Mouse (Mus musculus) kidney, postnatal 36 days (tissue): ENCODE data around the gene Pip5k1c.

ENCODE experiments used
- DNase-seq, 2 experiments: peaks; one replicate each; pipeline ENCODE4 v3.0.0; 2021 to 2022; ENCODE audit warnings: mixed read lengths in 2 of 2

The Pip5k1c gene

DNA sequence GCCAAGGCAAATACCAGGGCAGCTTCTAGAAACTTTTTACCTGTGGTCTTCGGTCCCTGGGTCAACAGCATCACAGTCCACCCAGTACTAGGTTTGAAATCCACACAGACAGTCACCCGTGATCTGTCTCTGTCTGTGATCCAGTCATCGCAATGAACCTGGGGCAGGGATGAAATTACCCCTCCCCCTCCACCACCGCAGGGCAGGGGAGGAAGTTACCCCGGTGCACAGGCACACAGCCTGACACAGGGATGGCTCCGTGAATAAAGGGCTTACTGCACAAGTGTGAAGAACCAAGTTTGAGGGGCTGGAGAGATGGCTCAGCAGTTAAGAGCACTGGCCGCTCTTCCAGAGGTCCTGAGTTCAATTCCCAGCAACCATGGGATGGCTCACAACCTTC, 11.0 kb downstream of the Pip5k1c start:
- DNase-seq, result no peak

DNA sequence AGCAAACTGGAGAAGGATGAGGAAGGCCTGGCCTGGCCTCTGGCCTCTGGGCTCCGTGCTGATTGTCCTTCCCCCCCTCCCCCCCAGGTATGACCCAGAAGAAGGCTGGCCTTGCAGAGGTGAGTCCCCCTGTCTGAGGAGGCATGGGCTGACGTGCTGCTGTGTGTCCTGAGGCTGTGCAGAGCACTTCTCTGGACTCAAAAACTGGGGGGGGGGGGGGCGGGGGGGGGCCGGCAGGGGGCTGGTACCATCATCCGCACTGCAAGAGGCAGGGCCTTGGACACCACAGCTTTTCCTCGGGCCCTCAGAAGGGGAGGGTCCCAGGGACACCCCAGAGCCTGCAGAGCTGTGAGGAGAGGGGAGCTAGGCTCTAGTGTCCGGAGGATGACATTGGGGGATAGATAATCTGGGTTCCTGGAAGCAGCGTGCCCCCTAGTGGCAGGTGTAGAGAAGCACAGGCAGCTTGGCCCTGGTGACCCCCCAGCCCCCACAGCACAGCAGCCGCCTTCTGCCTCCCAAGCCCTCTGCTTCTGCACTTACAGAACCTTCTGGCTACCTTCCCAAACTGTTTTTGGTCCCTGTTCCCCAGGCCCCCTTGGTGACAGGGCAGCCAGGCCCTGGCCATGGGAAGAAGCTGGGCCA, 12.0 kb downstream of the Pip5k1c start:
- peak in 1 of 2 experiments; percentile 74 for DNase-seq

DNA sequence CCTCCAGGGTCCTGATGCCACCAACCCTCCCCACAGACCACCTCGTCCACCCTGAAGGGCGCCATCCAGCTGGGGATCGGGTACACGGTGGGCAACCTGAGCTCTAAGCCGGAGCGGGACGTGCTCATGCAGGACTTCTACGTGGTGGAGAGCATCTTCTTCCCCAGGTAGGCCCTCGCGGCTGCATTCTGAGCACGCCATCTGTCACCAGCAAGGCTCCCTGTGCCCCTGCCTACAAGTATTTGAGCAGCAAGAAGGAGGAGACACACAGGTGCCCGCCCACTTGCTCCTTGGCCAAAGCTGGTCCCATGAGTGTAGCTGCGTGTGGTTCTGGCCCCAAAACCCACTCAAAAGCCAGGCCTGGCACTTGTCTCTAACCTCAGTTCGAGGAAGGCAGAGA, 12.9 kb downstream of the Pip5k1c start:
- no peak for DNase-seq

DNA sequence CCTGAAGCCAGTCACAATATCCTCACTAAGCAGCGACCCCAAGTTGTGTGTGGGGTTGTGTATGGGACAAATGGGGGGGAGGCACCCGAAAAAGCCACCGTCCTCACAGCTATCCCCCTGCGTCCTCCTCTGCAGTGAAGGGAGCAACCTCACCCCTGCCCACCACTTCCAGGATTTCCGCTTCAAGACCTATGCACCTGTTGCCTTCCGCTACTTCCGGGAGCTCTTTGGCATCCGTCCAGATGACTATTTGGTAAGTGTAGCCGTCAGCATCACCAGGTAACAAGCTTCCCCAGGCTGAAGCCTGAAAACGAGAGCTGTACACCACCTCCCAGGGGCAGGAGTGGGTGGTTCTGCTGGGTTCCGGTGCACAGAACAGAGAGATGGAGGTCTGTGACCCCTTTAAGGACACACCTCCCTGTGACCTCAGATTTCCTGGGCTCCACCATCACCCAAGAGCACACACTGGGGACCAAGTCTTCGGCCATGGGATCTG, 13.5 kb downstream of the Pip5k1c start:
- DNase-seq, result no peak

DNA sequence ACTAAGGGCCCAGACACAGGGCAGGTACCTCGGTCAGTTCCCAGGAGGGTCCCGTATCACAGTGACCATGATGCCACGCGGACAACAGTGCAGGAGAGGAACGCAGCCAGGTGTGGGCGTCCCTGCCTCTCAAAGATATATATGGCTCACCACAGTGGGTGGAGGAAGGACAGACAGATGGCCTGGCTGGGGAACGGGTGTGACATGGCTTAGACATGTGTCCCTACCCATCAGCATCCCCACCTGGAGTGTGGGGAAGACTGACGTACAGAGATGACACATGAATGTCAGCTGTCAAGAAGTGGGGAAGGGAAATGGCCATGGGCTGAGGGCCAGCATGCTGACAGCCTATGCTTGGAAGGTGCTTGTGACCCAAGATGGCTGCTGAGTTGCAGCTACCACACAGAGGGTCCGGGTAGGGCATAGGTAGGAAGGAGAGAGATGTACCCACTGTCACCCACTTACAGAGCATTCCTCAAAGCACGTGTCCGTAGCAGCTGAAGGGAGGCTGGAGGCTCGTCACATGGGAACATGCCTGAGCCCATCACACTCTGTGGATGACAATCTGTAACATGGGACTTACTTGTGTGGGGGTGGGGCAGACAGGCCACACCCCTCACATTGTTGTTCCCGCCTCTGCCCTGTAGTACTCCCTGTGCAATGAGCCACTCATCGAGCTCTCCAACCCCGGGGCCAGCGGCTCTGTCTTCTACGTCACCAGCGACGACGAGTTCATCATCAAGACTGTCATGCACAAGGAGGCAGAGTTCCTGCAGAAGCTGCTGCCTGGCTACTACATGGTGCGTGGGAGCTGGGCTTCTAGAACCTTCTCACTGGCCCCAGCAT, 14.3 kb downstream of the Pip5k1c start:
- DNase-seq, result no peak

DNA sequence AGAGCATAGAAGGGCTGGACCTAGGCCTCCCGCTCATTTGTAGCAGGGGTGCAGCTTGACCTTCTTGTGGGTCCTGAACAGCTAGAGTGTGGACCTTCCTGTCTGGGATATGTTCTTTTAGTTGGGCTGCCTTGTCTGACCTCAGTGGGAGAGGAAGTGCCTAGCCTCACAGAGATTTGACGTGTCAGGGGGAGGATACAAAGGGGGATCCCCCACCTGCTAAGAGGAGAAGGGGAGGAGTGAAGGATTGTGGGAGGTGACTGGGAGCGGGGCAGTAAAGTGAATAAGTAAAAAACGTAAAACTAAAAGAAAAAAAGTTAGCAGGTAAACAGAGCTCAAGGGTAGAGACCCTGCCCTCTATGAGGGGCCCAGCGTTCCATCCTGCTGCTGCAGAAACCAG, 16.8 kb downstream of the Pip5k1c start:
- DNase-seq, result no peak

DNA sequence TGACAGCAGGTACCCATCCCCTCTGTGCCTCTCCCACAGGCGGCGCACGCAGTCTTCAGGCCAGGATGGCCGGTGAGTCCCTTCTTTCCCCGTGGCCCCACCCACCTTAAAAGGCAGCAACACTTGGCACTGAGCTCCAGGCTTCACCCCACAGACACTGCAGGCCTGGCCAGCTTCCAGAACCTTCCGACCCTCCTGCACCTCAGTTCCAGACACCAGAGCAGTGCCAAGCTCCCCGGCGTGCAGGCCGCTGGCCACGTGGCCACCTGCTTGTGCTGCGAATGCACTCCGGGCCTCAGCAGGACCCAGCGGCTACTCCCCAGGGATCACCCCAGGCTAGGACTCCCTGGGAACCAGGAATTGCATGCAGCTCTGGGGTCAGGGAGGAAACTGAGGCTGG, 20.8 kb downstream of the Pip5k1c start:
- no peak for DNase-seq

DNA sequence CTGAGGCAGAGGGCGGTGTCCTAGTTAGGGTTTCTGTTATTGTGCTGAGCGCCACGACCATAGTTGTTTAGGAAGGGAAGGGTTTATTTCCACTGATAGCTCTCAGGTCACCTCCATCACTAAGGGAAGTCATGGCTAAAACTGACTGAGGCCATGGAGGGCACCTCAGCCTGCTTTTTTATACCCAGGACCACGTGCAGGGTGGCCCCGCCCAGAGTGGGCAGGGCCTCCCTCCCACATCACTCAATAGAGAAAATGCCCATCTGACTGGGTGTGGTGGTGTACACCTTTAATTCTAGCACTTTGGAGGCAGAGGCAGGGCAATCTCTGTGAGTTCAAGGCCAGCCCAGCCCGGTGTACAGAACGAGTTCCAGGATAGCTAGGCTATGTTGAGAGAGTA, 21.4 kb downstream of the Pip5k1c start:
- no peak for DNase-seq

DNA sequence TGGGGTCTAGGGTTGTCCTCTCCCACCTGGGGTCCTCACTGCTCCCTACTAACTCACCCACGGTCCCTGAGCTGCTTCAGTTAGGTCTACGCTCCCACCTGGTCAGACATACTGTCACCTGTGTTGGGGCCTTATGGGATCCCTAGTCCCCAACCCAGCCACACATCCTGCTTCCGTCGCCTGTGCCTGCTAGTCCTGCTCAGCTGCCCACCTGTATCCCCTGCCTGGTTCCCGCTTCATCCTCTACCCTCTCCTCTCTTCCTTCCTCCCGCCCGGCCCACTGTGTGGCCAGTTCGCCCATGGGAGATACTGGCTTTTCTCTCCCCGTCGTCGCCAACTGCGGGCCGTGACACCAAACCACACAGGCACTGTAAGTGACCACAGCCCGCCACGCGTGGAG, 22.8 kb downstream of the Pip5k1c start:
- no peak for DNase-seq

DNA sequence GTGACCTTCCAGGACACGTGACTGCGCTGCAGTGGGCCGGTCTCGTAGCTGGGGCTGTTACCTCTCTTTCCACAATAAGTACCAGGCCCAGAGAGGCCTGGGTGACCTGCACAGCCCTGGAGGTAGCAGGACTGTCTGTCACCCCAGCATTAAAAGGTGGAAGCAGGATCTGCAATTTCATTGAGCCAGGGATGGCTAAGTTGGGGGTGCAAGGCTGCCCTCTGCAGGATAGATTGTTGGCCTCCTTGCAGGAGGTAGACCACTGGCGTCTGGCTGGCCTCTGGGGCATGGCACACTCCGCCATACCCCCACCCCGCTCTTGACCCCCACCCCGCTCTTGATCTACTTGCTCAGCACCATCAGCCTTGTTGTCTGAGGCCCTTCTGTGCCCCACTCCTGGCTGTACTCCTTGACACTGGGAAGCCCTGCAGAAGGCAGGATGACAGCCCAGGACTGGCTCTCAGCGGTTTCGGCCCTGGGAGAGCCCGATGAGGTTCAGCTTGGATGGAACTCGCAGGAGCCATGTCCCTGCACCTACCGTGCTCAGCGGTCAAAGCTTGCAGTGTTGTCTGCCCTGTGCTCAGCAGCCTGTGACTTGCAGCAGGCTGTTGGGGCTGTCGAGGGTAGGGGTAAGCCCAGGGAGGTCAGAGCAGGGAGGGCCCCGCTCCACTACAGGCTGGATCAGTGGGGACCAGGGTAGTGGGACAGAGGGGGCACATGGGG, 23.7 kb downstream of the Pip5k1c start:
- peak in 1 of 2 experiments; percentile 69 for DNase-seq

DNA sequence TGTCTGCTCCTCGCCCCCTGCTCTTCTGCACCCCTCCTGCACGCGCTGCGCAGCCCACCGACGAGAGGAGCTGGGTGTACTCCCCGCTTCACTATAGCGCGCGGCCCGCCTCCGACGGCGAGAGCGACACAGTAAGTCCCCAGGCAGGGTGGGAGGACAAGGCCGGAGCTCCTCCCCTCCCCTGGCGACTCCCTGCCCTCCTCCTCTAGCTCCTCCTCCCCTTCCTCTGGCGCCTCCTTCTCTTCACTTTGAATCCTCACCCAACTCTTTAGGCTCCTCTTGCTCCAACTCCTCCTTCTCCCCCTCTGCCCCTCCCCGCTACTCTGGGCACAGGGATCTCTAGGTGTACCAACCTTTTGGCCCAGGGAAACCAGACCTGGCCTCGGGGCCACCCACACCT, 24.5 kb downstream of the Pip5k1c start:
- peak; percentile 75 to 80 for DNase-seq

DNA sequence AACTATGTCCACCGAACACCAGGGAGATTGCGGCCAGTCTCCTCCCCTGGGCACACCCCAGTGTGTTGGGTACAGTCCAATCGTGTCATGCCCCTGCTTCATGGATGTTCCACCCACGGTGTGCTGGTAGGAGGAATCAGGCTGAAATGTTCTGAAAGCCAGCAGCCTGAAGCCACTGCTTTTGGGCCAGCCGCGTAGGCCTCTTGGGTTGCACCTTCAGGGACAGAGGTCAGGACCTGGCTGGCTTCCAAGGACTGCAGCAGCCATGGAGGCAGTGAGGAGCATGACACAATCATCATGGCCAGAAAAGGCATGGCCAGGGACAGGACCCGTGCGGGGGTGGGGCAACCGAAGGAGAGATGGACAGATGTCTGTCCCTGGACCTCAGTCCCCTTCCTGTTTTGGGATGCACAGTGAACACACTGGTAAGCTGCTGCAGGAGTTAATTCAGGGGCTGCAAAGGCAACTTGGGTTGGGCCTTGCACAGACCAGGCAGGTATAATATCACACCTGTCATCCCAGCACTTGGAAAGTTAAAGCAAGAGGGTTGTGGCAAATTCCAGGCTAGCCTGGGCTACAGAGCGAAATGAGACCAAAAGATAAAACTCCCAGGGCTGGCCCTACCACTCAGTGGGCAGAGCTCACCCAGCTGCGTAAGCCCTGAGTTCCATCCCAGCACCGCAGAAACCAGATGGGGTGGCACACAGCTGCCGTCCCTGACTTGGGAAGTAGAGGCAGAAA, 26.0 kb downstream of the Pip5k1c start:
- DNase-seq, result peak in 1 of 2 experiments; percentile 63

DNA sequence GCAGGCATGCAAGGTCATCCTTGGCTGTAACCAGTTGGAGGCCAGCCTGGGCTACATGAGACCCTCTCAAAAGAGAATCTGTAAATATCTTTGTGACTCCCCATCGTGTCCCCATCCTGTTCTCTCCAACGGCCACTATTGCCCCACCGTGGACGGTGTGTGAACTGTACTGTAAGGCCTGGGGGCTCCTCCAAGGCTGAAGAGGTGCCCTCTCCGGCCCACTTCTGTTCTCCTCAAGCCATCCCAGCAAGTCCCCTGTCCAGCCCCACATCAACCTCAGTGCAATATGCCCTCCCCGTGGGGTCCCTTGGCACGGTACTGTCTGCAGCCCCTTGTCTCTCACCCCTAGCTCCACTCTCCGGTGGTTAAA, 26.6 kb downstream of the Pip5k1c start:
- peak in 1 of 2 experiments; percentile 52 for DNase-seq

DNA sequence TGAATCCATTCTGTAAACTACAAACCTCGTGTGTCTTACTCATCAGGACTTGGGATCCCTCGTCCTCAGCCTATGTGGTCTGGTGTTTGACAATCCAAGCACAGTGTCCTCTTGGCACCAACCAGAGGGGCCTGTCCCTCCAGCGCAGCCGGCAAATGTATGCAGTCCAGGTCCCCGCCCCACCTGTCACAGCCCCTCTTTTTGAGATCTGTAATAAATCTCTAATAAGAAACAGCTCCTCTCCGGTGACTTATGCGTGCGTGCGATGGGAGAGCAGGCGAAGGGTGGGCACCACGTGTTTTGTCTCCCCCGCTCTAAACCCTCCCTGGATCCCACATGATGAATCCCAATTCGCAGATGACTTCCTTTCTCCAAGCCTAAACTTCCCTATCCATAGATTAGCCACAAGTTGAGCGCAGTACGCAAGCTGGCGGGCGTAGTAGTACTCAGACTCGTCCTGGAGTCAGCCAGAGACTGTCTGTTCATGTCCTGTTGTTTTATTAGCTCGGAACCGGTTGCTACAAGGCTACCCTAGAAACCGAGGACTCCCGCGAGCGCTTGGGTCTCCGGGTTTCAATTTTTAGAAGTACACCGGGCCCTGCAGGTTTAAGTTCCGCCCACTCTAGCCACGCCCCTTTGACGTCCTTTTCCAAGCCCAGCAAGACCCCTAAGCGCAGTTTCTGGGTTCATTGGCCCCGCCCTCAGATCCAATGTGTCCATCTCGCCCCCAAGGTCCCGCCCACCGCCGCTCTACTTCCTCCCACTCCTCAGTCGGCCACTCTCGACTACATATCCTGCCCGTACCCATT, 27.2 kb downstream of the Pip5k1c start:
- peak in 1 of 2 experiments; percentile 97 for DNase-seq

DNA sequence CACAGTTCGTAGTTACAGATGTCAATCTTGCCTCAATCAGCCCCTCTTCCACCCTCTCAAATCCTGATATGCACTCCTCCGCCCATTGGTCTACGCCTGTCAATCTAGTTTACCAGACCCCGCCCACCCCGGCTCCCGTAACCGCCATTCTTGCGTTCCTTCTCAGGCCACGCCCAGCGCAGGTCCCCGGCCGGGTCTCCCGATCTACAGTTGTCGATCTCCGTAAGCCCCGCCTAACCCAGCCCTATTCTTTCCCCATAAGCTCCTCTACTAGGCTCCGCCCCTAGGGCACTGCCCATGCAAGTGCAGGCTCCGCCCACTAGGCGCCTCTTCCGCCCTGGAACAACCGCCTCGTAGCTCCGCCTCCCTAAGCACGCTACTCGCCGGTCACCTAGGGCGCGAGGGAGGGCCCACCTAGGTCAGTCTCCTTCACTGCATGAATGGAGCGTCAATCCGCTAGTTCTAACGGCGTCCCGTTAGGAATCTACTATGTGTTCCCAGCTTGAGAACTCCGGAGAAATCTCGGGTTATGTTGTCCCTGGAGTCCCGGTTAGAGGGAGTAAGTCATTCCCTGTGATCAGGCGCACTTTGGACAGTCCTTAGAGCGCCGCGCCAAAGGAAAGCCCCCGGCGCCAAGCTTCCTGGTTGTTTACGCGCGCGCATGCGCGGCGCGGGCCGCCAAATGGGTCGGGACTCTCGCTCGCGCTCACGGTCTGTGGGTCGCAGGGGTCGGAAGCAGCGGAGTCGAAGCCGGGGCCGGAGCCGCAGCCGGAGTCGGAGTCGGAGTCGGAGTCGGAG, 28.0 kb downstream of the Pip5k1c start, which contains the start of gene Cactin:
TSS of gene Cactin (plus strand) at position 554 of the 798 bp plus-strand sequence.
- DNase-seq, result peak; percentile 99 to 100

DNA sequence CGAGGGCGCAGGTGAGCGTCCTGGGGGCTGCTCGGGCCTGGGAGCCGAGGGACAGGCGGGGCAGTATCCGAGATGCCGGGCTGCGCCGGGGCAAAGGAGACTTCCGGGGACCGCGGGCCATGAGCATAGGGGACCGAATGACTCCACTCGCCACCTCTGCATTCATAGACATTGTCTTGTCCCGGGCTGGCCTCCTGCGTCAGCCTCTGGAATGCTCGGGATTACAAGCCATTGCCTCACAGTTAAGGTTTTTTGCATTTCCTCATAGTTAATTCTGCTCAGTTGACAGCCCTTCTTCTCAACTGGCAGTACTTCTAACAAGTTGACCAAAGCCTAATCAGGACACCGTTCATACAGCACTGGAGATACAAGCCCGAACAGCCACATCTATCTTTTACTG, 28.7 kb downstream of the Pip5k1c start:
- no peak for DNase-seq

DNA sequence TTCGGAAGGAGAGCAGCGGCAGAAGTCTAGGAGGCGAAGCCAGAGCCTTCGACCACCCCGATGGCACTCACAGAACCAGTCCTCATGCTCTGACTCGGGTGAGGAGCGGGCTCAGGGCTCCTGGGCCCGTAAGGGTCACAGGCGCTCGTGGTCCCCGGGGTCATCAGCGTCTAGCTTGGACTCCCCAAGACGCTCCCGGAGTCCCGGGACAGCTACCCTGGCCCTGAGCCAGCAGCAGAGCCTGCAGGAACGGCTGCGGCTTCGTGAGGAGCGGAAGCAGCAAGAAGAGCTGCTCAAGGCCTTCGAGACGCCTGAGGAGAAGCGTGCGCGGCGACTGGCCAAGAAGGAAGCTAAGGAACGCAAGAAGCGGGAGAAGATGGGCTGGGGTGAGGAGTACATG, 29.7 kb downstream of the Pip5k1c start:
- DNase-seq, result no peak

DNA sequence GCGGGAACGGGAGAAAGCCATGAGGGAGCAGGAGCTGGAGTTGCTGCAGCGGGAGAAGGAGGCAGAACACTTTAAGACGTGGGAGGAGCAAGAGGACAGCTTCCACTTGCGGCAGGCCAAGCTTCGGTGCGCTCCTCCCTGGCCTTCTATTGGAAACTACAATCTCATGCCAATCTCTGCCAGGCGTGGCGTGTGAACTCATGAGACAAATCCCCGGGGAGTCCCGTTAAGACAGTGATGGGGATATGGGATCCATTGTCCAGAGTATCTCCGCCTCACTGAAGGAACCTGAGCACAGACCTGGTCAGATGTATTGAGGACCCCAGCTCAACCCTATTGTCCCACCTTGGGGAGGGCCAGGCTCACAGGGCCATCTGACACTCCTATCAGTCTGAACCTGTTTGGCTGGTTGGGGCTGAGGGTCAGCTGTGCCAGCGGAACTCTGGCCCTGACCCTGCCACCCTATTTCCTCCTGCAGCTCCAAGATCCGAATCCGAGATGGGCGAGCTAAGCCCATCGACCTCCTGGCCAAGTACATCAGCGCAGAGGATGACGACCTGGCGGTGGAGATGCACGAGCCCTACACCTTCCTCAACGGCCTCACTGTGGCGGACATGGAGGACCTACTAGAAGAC, 30.5 kb downstream of the Pip5k1c start:
- no peak for DNase-seq

DNA sequence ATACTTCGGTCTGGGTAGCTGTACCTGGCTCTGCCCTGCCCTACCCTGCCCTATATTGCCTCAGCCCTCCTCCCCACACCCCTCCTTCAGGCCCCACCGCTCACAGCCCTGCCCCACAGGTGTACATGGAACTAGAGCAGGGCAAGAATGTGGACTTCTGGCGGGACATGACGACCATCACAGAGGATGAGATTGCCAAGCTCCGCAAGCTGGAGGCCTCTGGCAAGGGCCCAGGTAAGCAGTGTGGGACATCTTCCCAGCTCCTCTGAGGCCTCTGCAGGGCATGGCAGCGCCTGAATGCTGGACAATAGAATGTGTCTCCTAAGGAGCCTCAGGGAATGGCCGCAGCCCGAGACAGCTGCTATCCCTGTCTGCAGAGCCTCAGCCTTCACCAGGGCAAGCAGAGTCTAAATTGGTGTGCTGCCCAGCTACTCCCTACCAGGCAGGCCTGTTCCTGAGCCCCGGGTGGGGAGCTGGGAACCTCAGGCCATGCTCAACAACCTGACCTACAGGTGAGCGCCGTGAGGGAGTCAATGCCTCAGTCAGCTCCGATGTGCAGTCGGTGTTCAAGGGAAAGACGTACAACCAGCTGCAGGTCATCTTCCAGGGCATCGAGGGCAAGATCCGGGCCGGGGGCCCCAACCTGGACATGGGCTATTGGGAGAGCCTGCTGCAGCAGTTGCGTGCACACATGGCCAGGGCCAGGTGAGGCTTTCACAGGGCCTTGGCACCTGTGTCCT, 31.2 kb downstream of the Pip5k1c start:
- DNase-seq, result no peak

DNA sequence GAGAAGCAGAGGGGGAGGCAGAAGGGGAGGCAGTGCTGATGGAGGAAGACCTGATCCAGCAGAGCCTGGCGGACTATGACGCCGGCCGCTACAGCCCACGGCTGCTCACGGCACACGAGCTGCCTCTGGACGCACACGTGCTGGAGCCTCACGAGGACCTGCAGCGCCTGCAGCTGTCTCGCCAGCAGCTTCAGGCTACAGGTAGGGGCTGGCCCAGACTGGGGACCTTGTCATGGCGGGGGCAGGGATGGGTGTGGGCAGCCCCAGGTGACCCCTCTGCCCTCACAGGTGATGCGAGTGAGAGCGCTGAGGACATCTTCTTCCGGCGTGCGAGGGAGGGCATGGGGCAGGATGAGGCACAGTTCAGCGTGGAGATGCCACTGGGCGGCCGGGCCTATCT, 32.4 kb downstream of the Pip5k1c start:
- no peak for DNase-seq
